Mouse (Mus musculus) stomach, embryonic 14.5 days (tissue): Measurements from ENCODE around the gene Esyt1. TPM values are rescaled to one million over a fixed set of nuclear protein-coding genes. Genes with fewer than 3 reads are reported as not detected.
"Not testable (repeated sequence)": the region's sequence is repeated elsewhere in the genome, so short reads cannot be mapped to it uniquely, and the experiment has no call there.

ENCODE experiments used
- ATAC-seq: fragments of 200-750 bp; cut with Nextera tagmentation; 2 replicates; pipeline ENCODE4 v1.8.0; 2017; ENCODE audit warnings: low read depth, moderate TSS enrichment; ENCODE audit not compliant: insufficient number of reproducible peaks, insufficient read depth, low FRiP score
- H3K27ac ChIP-seq: fragments of 300-500 bp; sonication (generic); 2 replicates; pipeline ENCODE4 v1.5.1; 2014; ENCODE audit warnings: mild to moderate bottlenecking, low read length, moderate library complexity, mixed read lengths
- H3K27me3 ChIP-seq: fragments of 300-500 bp; sonication (generic); 2 replicates; pipeline ENCODE4 v1.6.1; 2014; ENCODE audit warnings: low read length, control low read depth, mixed read lengths; ENCODE audit not compliant: control insufficient read depth, insufficient read depth
- H3K36me3 ChIP-seq: fragments of 300-500 bp; sonication (generic); 2 replicates; pipeline ENCODE4 v1.6.1; 2014; ENCODE audit warnings: mild to moderate bottlenecking, control low read depth, low read length, moderate library complexity, mixed read lengths; ENCODE audit not compliant: control insufficient read depth, insufficient read depth
- H3K4me1 ChIP-seq: fragments of 300-500 bp; sonication (generic); 2 replicates; pipeline ENCODE4 v1.6.1; 2014; ENCODE audit warnings: low read length, control low read depth, mixed read lengths; ENCODE audit not compliant: control insufficient read depth, insufficient read depth
- H3K4me2 ChIP-seq: fragments of 300-500 bp; sonication (generic); replicated peaks from 2 replicates; pipeline ENCODE4 v1.6.1; 2014; ENCODE audit warnings: low read depth, low read length, control low read depth
- H3K4me3 ChIP-seq: fragments of 300-500 bp; sonication (generic); 2 replicates; pipeline ENCODE4 v1.5.1; 2014; ENCODE audit warnings: low read depth, low read length, control low read depth
- H3K9ac ChIP-seq: fragments of 300-500 bp; sonication (generic); replicated peaks from 2 replicates; pipeline ENCODE4 v1.6.1; 2014; ENCODE audit warnings: low read depth, mild to moderate bottlenecking, control low read depth, low read length, moderate library complexity, mixed read lengths
- H3K9me3 ChIP-seq: fragments of 300-500 bp; sonication (generic); 2 replicates; pipeline ENCODE4 v1.6.1; 2016; ENCODE audit warnings: low read depth, low read length, control low read depth; ENCODE audit not compliant: control insufficient read depth
- WGBS: fragments of 180-500 bp; shearing (Covaris S2); extraction: QIAGEN DNeasy Blood & Tissue Kit; methylation state at CpG from one replicate; pipeline ENCODE4 v1.1.7; 2014; 5-methylcytosine and 5-hydroxymethylcytosine counted together
- polyA plus RNA-seq: library from polyadenylated mRNA; unstranded; fragments of >200 nt; fragmentation: Nextera tagmentation; extraction: Ambion mirVana; gene quantifications from 2 replicates; pipeline ENCODE4 v1.2.1, GENCODE M21; 2014

The Esyt1 gene
- 25.8 and 28.9 TPM in 2 replicates for polyA plus RNA-seq

- Histone ChIP-seq H3K27me3 (0 out of 2 replicates have a peak, but pooled peaks cover 4% of the 10 kb centered on the region), H3K9ac (peak within 1 kb of the TSS; percentile 45), H3K9me3 (no peaks in the 10 kb centered on the region), H3K4me3 (peak within 1 kb of the TSS; percentile 84), H3K27ac (peak within 1 kb of the TSS; percentile 84), H3K36me3 (peaks cover 4% of the 10 kb centered on the region; the same call in 1 of the 2 replicates), H3K4me2 (peak within 1 kb of the TSS; percentile 96), H3K4me1 (peaks cover 8% of the 10 kb centered on the region)
- WGBS: under 1% methylated on average over 37 of the region's 37 CpGs
- peak; percentile 97 for ATAC-seq
Observed at GRCm38 (mm10) chr10:128525671-128526308, at the start of gene Esyt1. Gene Esyt1, minus strand, starts transcription at chr10:128525871.

- Histone ChIP-seq H3K4me1 (no peaks in the 10 kb centered on the region), H3K9ac (no peak overlapping the region)
- ATAC-seq: no peak
Observed at GRCm38 (mm10) chr10:128575063-128575462, 49.4 kb upstream of the Esyt1 start.

GRCm38 (mm10) chr10:128565788-128566531, 40.3 kb upstream of the Esyt1 start, which contains the start of gene Pa2g4:
Gene Pa2g4, minus strand, starts transcription at chr10:128565987.
- Histone ChIP-seq H3K9ac (peak within 1 kb of the TSS; percentile 79), H3K9me3 (no peaks in the 10 kb centered on the region), H3K27ac (peak within 1 kb of the TSS; percentile 92), H3K4me2 (peak within 1 kb of the TSS; percentile 86), H3K36me3 (peaks cover 25% of the 10 kb centered on the region), H3K27me3 (no peaks in the 10 kb centered on the region), H3K4me1 (peaks cover 12% of the 10 kb centered on the region), H3K4me3 (peak within 1 kb of the TSS; percentile 90)
- under 1% methylated on average over 58 of the region's 58 CpGs for WGBS
- peak; percentile 98 for ATAC-seq

More at GRCm38 (mm10) chr10:128575063-128575462, 49.4 kb upstream of the Esyt1 start:
- Histone ChIP-seq H3K27ac (no peak overlapping the region), H3K36me3 (peaks cover 6% of the 10 kb centered on the region; the same call in 1 of the 2 replicates), H3K4me2 (no peak overlapping the region), H3K4me3 (no peak overlapping the region), H3K27me3 (no peaks in the 10 kb centered on the region), H3K9me3 (no peaks in the 10 kb centered on the region)
- 94% methylated on average over 2 of the region's 2 CpGs for WGBS

GRCm38 (mm10) chr10:128565206-128565787, 39.6 kb upstream of the Esyt1 start:
- peak overlapping the region; percentile 79 for H3K9ac ChIP-seq
- H3K4me2 ChIP-seq: peak overlapping the region; percentile 86
- peaks cover 32% of the 10 kb centered on the region for H3K36me3 ChIP-seq
- H3K4me3 ChIP-seq: peak overlapping the region; percentile 90
- H3K9me3 ChIP-seq: no peaks in the 10 kb centered on the region
- H3K27me3 ChIP-seq: no peaks in the 10 kb centered on the region
- peaks cover 12% of the 10 kb centered on the region for H3K4me1 ChIP-seq
- peak; percentile 7; the same call in 1 of the 2 replicates for ATAC-seq
- WGBS: under 1% methylated on average over 44 of the region's 46 CpGs
- H3K27ac ChIP-seq: peak overlapping the region; percentile 91

- Histone ChIP-seq H3K27ac (no peak overlapping the region), H3K27me3 (no peaks in the 10 kb centered on the region), H3K4me3 (no peak overlapping the region; the same call in 1 of the 2 replicates), H3K4me1 (peaks cover 12% of the 10 kb centered on the region), H3K9ac (no peak overlapping the region), H3K9me3 (no peaks in the 10 kb centered on the region), H3K4me2 (peak overlapping the region; percentile 86; the same call in 1 of the 2 replicates), H3K36me3 (peaks cover 49% of the 10 kb centered on the region)
- 86% methylated on average over 6 of the region's 6 CpGs for WGBS
- ATAC-seq: no peak
Observed at GRCm38 (mm10) chr10:128563544-128563943, 37.9 kb upstream of the Esyt1 start.

- H3K9me3 ChIP-seq: no peaks in the 10 kb centered on the region
- H3K4me3 ChIP-seq: no peak overlapping the region
- WGBS: 89% methylated on average over 6 of the region's 6 CpGs
- no peak overlapping the region for H3K4me2 ChIP-seq
- no peaks in the 10 kb centered on the region for H3K4me1 ChIP-seq
- H3K36me3 ChIP-seq: peaks cover 51% of the 10 kb centered on the region
- H3K9ac ChIP-seq: no peak overlapping the region
- ATAC-seq: no peak
- no peaks in the 10 kb centered on the region for H3K27me3 ChIP-seq
- H3K27ac ChIP-seq: no peak overlapping the region
Observed at GRCm38 (mm10) chr10:128556963-128557362, 31.3 kb upstream of the Esyt1 start.

GRCm38 (mm10) chr10:128556286-128556685, 30.6 kb upstream of the Esyt1 start:
- Histone ChIP-seq H3K4me3 (no peak overlapping the region), H3K9ac (no peak overlapping the region), H3K4me2 (no peak overlapping the region), H3K27me3 (no peaks in the 10 kb centered on the region), H3K36me3 (peaks cover 44% of the 10 kb centered on the region), H3K4me1 (no peaks in the 10 kb centered on the region), H3K9me3 (no peaks in the 10 kb centered on the region), H3K27ac (no peak overlapping the region)
- no peak for ATAC-seq

- H3K9me3 ChIP-seq, ATAC-seq, H3K4me3 ChIP-seq, H3K27ac ChIP-seq, H3K27me3 ChIP-seq, H3K4me1 ChIP-seq, H3K9ac ChIP-seq, H3K4me2 ChIP-seq: not testable (repeated sequence)
- peaks cover 37% of the 10 kb centered on the region for H3K36me3 ChIP-seq
- 84% methylated on average over 1 of the region's 1 CpGs for WGBS
Observed at GRCm38 (mm10) chr10:128555567-128555966, 29.9 kb upstream of the Esyt1 start.
